Mouse (Mus musculus) stomach, embryonic 16.5 days (tissue): ENCODE data around the gene Vti1b. TPM values are rescaled to one million over a fixed set of nuclear protein-coding genes. Genes with fewer than 3 reads are reported as not detected.

ENCODE experiments used
- ATAC-seq: fragments of 200-750 bp; cut with Nextera tagmentation; 2 replicates; pipeline ENCODE4 v1.8.0; 2017; ENCODE audit warnings: moderate number of reproducible peaks, moderate TSS enrichment; ENCODE audit not compliant: insufficient read depth, low FRiP score
- H3K27ac ChIP-seq: fragments of 300-500 bp; sonication (generic); 2 replicates; pipeline ENCODE4 v1.5.1; 2014; ENCODE audit warnings: low read length
- H3K27me3 ChIP-seq: fragments of 300-500 bp; sonication (generic); 2 replicates; pipeline ENCODE4 v1.6.1; 2014; ENCODE audit warnings: low read length, control low read depth, mixed read lengths; ENCODE audit not compliant: control insufficient read depth, insufficient read depth
- H3K36me3 ChIP-seq: fragments of 300-500 bp; sonication (generic); 2 replicates; pipeline ENCODE4 v1.6.1; 2014; ENCODE audit warnings: low read length; ENCODE audit not compliant: control insufficient read depth, insufficient read depth
- H3K4me1 ChIP-seq: fragments of 300-500 bp; sonication (generic); 2 replicates; pipeline ENCODE4 v1.6.1; 2014; ENCODE audit warnings: low read length, control low read depth, mixed read lengths; ENCODE audit not compliant: control insufficient read depth, insufficient read depth
- H3K4me2 ChIP-seq: fragments of 300-500 bp; sonication (generic); 2 replicates; pipeline ENCODE4 v1.6.1; 2014; ENCODE audit warnings: low read depth, low read length, mixed read lengths
- H3K4me3 ChIP-seq: fragments of 300-500 bp; sonication (generic); replicated peaks from 2 replicates; pipeline ENCODE4 v1.5.1; 2014; ENCODE audit warnings: mild to moderate bottlenecking, low read length
- H3K9ac ChIP-seq: fragments of 300-500 bp; sonication (generic); 2 replicates; pipeline ENCODE4 v1.6.1; 2014; ENCODE audit warnings: low read length
- H3K9me3 ChIP-seq: fragments of 300-500 bp; sonication (generic); replicated peaks from 2 replicates; pipeline ENCODE4 v1.6.1; 2016; ENCODE audit warnings: low read length, control low read depth; ENCODE audit not compliant: control insufficient read depth
- WGBS: fragments of 180-500 bp; shearing (Covaris S2); extraction: QIAGEN DNeasy Blood & Tissue Kit; methylation state at CpG from one replicate; pipeline ENCODE4 v1.1.7; 2014; 5-methylcytosine and 5-hydroxymethylcytosine counted together
- polyA plus RNA-seq: library from polyadenylated mRNA; unstranded; fragments of >200 nt; fragmentation: Nextera tagmentation; extraction: Ambion mirVana; gene quantifications from 2 replicates; pipeline ENCODE4 v1.2.1, GENCODE M21; 2015

Gene Vti1b
- polyA plus RNA-seq, 1 experiment from 2014 or later, result 105 TPM

DNA sequence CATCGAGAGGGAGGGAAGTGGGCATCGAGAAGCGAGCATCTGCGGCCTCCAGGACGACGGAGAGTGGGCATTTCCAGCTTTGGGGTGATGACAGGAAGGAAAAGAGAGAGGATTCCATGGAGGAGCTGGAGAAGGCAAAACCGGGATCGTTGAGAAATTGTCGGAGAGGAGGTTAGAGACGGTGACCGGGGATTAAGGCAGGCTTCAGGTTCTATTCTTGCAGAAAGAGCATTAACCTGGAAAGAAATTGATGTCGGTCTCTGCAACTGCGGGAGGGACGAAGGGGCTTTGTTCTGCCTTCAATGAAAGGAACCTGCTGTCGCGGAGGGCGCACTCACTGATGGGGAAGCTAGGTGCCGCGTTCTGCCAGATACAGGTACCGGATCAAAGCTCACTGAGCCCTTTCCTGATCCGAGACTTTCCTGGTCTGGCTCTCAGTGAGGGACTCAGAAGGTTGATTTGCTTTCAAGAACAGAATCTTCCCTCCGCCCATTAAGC, 41.2 kb downstream of the Vti1b start:
- WGBS, result 1% methylated on average over 22 of the region's 22 CpGs
- H3K4me3 ChIP-seq, result peak overlapping the region; percentile 50
- H3K27me3 ChIP-seq, result peaks cover 25% of the 10 kb centered on the region
- peak overlapping the region; percentile 93 for H3K4me2 ChIP-seq
- H3K27ac ChIP-seq, result no peak overlapping the region
- H3K4me1 ChIP-seq, result peaks cover 6% of the 10 kb centered on the region
- no peaks in the 10 kb centered on the region for H3K9me3 ChIP-seq
- H3K36me3 ChIP-seq, result no peaks in the 10 kb centered on the region
- peak overlapping the region; percentile 49 for H3K9ac ChIP-seq
- no peak for ATAC-seq

DNA sequence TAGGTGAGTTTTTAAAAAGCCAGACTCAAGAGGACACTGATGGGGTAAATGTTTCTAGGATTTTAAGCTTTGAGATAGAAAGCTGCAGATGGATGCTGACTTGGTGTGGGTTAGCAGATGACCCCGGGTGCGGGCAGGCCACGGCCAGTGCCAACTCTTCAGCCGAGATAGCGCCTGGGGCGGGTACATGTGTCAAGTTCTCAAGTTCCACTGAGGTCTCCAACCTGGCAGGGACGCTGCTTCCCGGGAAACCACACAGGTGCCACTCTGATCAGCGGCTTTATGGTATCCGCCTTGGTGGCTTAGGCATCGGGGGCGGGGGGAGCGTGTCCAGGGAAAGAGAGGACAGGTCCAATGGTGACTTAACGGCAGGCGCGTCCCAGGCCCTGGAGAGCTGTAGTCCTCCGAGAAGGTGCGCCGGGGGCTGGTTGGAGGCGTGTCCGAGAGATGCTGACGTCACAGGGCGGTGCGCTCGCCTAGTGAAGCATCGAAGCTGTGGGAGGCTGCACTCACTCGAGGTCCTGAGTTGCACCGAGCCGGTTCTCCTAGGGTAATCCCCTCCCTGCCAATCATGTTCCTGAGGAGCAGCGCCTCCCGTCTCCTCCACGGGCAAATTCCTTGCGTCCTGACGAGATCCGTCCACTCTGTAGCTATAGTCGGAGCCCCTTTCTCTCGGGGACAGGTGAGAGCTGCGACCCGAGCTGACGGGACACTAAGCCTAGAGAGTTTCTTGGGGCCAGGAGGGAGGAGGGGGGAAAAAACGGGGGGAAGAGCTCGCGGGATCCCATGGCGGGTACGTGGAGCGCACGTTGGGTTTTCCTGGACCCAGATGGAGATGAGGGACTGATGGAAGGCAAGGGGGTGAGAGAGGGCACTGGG, 41.9 kb downstream of the Vti1b start, which contains the start of gene Arg2:
Gene Arg2 (plus strand): TSS at position 479 of the 879 bp plus-strand sequence.
- peak; percentile 93 for ATAC-seq
- Histone ChIP-seq H3K9ac (peak within 1 kb of the TSS; percentile 49), H3K4me3 (peak within 1 kb of the TSS; percentile 50), H3K4me2 (peak within 1 kb of the TSS; percentile 93), H3K4me1 (peaks cover 6% of the 10 kb centered on the region), H3K36me3 (no peaks in the 10 kb centered on the region), H3K27ac (no peak within 1 kb of the TSS), H3K27me3 (peaks cover 25% of the 10 kb centered on the region), H3K9me3 (no peaks in the 10 kb centered on the region)
- WGBS, result under 1% methylated on average over 47 of the region's 47 CpGs

DNA sequence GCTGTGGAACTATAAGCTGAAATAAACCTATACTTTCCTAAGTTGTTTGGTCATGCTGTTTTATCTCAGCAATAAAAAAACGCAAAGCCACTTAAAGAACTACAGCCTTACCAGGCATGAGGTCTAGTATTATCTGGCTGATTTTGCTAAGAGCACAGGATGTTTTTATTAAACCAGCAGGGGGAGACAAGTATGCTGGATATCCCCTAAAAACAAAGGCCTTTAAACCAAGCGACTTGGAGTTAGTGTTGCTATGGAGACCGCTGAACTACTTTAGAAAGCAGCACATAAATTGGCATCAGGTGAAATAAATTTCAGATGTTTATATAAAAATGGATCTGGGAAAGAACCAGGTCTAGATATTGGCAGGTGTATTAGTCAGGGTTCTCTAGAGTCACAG, 49.6 kb downstream of the Vti1b start:
- H3K9ac ChIP-seq, result no peak overlapping the region
- no peaks in the 10 kb centered on the region for H3K9me3 ChIP-seq
- H3K27ac ChIP-seq, result no peak overlapping the region
- no peak overlapping the region for H3K4me3 ChIP-seq
- H3K4me2 ChIP-seq, result no peak overlapping the region
- H3K4me1 ChIP-seq, result no peaks in the 10 kb centered on the region
- ATAC-seq, result no peak
- H3K36me3 ChIP-seq, result no peaks in the 10 kb centered on the region
- no peaks in the 10 kb centered on the region for H3K27me3 ChIP-seq
- 40% methylated on average over 3 of the region's 3 CpGs for WGBS

DNA sequence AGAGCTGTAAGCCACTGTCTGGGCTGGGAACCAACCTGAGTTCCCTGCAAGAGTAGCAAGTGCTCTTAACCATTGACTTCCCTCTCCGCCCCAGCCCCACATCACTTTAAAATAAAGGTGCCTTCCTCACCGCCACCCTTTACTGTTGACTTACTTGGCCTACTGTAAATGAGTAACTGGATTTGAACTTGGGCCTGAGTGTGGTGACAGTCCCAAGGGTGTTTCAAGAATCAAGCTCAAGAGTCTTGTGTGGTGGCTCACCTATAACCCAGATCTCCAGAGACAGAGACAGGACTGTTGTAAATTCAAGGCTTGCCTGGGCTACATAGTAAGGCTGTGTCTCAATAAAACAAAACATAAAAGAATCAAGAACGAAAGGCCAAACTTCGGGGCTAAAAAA, 53.5 kb downstream of the Vti1b start:
- WGBS, result 81% methylated on average over 4 of the region's 4 CpGs
- no peaks in the 10 kb centered on the region for H3K4me1 ChIP-seq
- no peak for ATAC-seq

More for the DNA sequence above, 53.5 kb downstream of the Vti1b start:
- no peak overlapping the region for H3K4me2 ChIP-seq
- H3K27me3 ChIP-seq, result no peaks in the 10 kb centered on the region
- no peak overlapping the region for H3K27ac ChIP-seq
- H3K9me3 ChIP-seq, result no peaks in the 10 kb centered on the region
- H3K4me3 ChIP-seq, result no peak overlapping the region
- H3K36me3 ChIP-seq, result no peaks in the 10 kb centered on the region
- H3K9ac ChIP-seq, result no peak overlapping the region

Other genes with a start within 250 kb of the Vti1b start
- gene Tmem229b, start 165.0 kb downstream of the Vti1b start, polyA plus RNA-seq, result 7.1 and 7.6 TPM in 2 replicates
- 5.8 and 5.9 TPM in 2 replicates for gene Plekhh1, start 143.5 kb downstream of the Vti1b start, polyA plus RNA-seq
- 35.0 and 36.7 TPM in 2 replicates for gene Pigh, start 83.0 kb downstream of the Vti1b start, polyA plus RNA-seq
- 1.7 and 2.0 TPM in 2 replicates for gene Arg2, start 41.9 kb downstream of the Vti1b start, polyA plus RNA-seq
- 30.1 and 33.4 TPM in 2 replicates for gene Rdh11, start 19.6 kb upstream of the Vti1b start, polyA plus RNA-seq
- 40.0 and 58.4 TPM in 2 replicates for gene Rdh12, start 36.2 kb upstream of the Vti1b start, polyA plus RNA-seq
- gene Zfyve26, start 123.6 kb upstream of the Vti1b start, polyA plus RNA-seq, result 13.0 and 13.9 TPM in 2 replicates
- gene Rad51b, start 124.6 kb upstream of the Vti1b start, polyA plus RNA-seq, result 7.8 and 8.1 TPM in 2 replicates